Mouse (Mus musculus) limb, embryonic 10.5 days (tissue): ENCODE results near the gene Mettl7a3. TPM values are rescaled to one million over a fixed set of nuclear protein-coding genes. Genes with fewer than 3 reads are reported as not detected.
"Not testable (repeated sequence)": the region's sequence is repeated elsewhere in the genome, so short reads cannot be mapped to it uniquely, and the experiment has no call there.

Experiments
- DNase-seq: peaks from one replicate; pipeline ENCODE4 v3.0.0-alpha.2; 2017; ENCODE audit warnings: low spot score
- H3K27ac ChIP-seq: fragments of 300-500 bp; sonication (generic); 2 replicates; pipeline ENCODE4 v1.5.1; 2016; ENCODE audit warnings: mild to moderate bottlenecking
- H3K27me3 ChIP-seq: fragments of 300-500 bp; sonication (generic); 2 replicates; pipeline ENCODE4 v1.6.1; 2016; ENCODE audit warnings: low read depth, mild to moderate bottlenecking; ENCODE audit not compliant: poor library complexity, severe bottlenecking
- H3K36me3 ChIP-seq: fragments of 300-500 bp; sonication (generic); 2 replicates; pipeline ENCODE4 v1.6.1; 2016; ENCODE audit warnings: mild to moderate bottlenecking, moderate library complexity
- H3K4me1 ChIP-seq: fragments of 300-500 bp; sonication (generic); 2 replicates; pipeline ENCODE4 v1.6.1; 2016
- H3K4me3 ChIP-seq: fragments of 300-500 bp; sonication (generic); 2 replicates; pipeline ENCODE4 v1.5.1; 2016; ENCODE audit warnings: mild to moderate bottlenecking, moderate library complexity
- H3K9me3 ChIP-seq: fragments of 300-500 bp; sonication (generic); replicated peaks from 2 replicates; pipeline ENCODE4 v1.6.1; 2016; ENCODE audit warnings: mild to moderate bottlenecking
- WGBS: fragments of 180-500 bp; shearing (Covaris S2); methylation state at CpG from one replicate; pipeline ENCODE4 v1.1.7; 2016; 5-methylcytosine and 5-hydroxymethylcytosine counted together
- polyA plus RNA-seq: library from polyadenylated mRNA; unstranded; fragments of >200 nt; fragmentation: Nextera tagmentation; extraction: Ambion mirVana; gene quantifications from 2 replicates; pipeline ENCODE4 v1.2.1, GENCODE M21; 2016

Mettl7a3 gene
- polyA plus RNA-seq, 1 experiment from 2014 or later = not detected

GRCm38 (mm10) chr15:100314448-100315145 lies 20.1 kb upstream of the Mettl7a3 start:
- Histone ChIP-seq H3K9me3 (no peaks in the 10 kb centered on the region), H3K36me3 (peaks cover 9% of the 10 kb centered on the region), H3K4me3 (no peak overlapping the region), H3K27ac (no peak overlapping the region), H3K4me1 (no peaks in the 10 kb centered on the region), H3K27me3 (no peaks in the 10 kb centered on the region)
- WGBS = 91% methylated on average over 5 of the region's 5 CpGs
- no peak for DNase-seq

DNA sequence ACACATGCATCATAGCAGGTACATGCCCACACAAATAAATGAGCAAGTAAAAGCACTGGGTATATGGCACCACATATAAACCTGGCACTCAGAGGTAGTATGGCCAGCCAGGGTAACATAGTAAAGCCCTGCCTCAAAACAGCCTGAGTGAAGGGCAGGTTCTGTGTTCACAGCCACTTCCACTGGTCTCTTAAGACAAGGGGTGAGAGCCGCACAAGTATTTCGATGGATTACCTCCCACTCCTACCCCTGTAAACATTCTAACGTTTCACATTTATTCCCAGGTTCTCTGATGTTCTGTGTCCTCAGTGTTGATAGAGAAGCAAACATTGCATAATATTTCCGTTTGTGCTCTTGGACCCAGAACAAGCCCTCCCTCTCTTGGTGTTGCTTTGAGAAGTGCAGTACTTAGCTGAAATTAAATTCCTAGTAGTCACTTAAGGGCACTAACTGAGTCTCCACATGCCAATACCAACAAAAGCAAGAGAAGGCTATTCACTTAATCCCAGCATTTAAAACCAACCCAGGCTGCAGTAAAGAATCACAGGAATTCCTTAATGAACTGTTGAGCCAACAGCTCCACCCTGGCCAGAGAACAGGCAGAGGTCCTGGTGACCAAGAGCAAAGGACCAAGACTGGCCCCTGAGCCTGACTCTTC lies 16.6 kb upstream of the Mettl7a3 start:
- not testable (repeated sequence) for H3K27ac ChIP-seq, H3K36me3 ChIP-seq, H3K9me3 ChIP-seq, DNase-seq, H3K4me3 ChIP-seq, H3K27me3 ChIP-seq, H3K4me1 ChIP-seq
- WGBS = 68% methylated on average over 4 of the region's 4 CpGs

- Histone ChIP-seq H3K9me3 (no peaks in the 10 kb centered on the region), H3K4me3 (no peak overlapping the region), H3K27ac (no peak overlapping the region), H3K27me3 (no peaks in the 10 kb centered on the region), H3K4me1 (no peaks in the 10 kb centered on the region), H3K36me3 (peaks cover under 1% of the 10 kb centered on the region; the same call in 1 of the 2 replicates)
- 80% methylated on average over 1 of the region's 1 CpGs for whole genome bisulfite sequencing
- DNase-seq = no peak
Observed at GRCm38 (mm10) chr15:100319884-100320283, 14.8 kb upstream of the Mettl7a3 start.

DNA sequence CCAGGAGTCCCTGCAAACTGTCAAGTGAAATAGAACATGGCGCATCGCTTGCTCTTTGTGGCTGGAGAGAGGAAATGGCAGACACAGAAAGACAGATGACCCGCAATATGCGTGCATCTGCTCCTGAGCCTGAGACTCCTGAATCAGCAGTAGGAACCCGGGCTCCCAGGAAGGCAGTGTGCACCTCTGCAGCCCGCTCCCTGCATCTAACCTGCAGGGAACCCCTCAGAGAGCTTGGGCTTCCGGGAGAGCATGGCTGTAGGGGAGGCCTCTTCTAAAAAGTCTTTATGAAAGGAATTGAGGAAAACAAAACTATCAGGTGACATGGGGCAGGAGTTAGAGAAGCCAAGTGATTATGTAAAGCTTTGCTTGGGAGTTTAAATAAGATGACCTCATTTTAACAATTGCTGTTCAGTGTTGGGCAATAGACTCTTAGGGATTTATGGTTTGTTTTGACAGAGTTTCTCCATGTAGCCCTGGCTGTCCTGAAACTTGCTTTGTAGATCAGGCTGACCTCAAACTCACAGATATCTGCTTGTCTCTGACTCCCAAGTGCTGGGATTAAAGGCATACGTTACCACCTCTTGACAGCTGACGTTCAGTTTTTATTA lies 14.3 kb upstream of the Mettl7a3 start:
- Histone ChIP-seq H3K4me1 (no peaks in the 10 kb centered on the region), H3K9me3 (no peaks in the 10 kb centered on the region), H3K4me3 (no peak overlapping the region), H3K27me3 (no peaks in the 10 kb centered on the region), H3K27ac (no peak overlapping the region), H3K36me3 (no peaks in the 10 kb centered on the region)
- no peak for DNase-seq
- 66% methylated on average over 9 of the region's 9 CpGs for WGBS

- no peaks in the 10 kb centered on the region for H3K36me3 ChIP-seq
- H3K27ac ChIP-seq = no peak overlapping the region
- H3K4me3 ChIP-seq = no peak overlapping the region
- H3K27me3 ChIP-seq = no peaks in the 10 kb centered on the region
- no peak for DNase-seq
- H3K9me3 ChIP-seq = no peaks in the 10 kb centered on the region
- WGBS = 51% methylated on average over 5 of the region's 5 CpGs
- no peaks in the 10 kb centered on the region for H3K4me1 ChIP-seq
Observed at GRCm38 (mm10) chr15:100321134-100321533, 13.6 kb upstream of the Mettl7a3 start.

GRCm38 (mm10) chr15:100324021-100324591 lies 10.6 kb upstream of the Mettl7a3 start:
- H3K4me3 ChIP-seq = no peak overlapping the region

DNA sequence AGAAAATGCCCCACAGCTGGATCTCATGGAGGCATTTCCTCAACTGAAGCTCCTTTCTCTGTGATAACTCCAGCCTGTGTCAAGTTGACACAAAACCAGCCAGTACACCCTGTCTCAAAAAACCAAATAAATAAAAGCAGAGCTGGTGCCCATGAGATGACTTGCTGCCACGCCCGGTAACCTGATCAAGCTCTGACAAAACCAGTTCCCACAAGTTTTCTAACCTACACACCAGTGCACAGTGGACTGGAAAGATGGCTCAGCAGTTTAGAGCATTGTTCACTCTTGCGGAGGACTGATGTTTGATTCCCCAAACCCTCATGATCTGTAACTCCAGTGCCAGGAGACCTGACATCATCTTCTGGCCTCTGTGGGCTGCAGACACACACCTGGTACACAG lies 9.5 kb upstream of the Mettl7a3 start:
- Histone ChIP-seq H3K9me3 (no peaks in the 10 kb centered on the region), H3K4me3 (no peak overlapping the region), H3K27ac (no peak overlapping the region), H3K36me3 (no peaks in the 10 kb centered on the region), H3K4me1 (peaks cover 3% of the 10 kb centered on the region; the same call in 1 of the 2 replicates), H3K27me3 (no peaks in the 10 kb centered on the region)
- DNase-seq = no peak
- 94% methylated on average over 3 of the region's 3 CpGs for WGBS

More at GRCm38 (mm10) chr15:100324021-100324591, 10.6 kb upstream of the Mettl7a3 start:
- no peak for DNase-seq
- Histone ChIP-seq H3K9me3 (no peaks in the 10 kb centered on the region), H3K36me3 (no peaks in the 10 kb centered on the region), H3K4me1 (peaks cover 2% of the 10 kb centered on the region; the same call in 1 of the 2 replicates), H3K27me3 (no peaks in the 10 kb centered on the region), H3K27ac (no peak overlapping the region)
- WGBS = 78% methylated on average over 12 of the region's 12 CpGs

DNA sequence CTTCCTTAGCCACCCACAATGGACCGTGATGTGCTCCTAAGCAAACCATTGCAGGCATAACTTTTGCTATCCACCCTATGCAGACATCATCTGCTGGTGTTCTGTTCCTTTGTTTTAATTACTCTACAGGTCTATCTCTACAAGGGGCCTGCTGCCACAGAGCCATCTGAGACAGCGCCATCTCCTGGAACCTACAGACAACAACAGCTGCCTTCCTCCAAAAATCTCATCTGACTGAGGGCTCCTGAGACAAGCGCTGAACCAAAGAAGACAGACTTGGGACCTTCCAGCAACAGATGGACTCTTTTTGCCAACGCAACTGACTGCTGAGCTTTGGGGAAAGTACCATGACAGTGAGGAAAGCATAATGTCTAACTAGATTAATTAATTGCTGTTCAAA lies 6.6 kb upstream of the Mettl7a3 start:
- not testable (repeated sequence) for H3K4me3 ChIP-seq, H3K36me3 ChIP-seq, H3K27me3 ChIP-seq, H3K4me1 ChIP-seq, H3K9me3 ChIP-seq, DNase-seq, H3K27ac ChIP-seq
- WGBS = 66% methylated on average over 4 of the region's 4 CpGs

- not testable (repeated sequence) for H3K27me3 ChIP-seq, DNase-seq, H3K4me3 ChIP-seq, H3K36me3 ChIP-seq, H3K27ac ChIP-seq, H3K9me3 ChIP-seq, H3K4me1 ChIP-seq
- WGBS = 19% methylated on average over 10 of the region's 10 CpGs
Observed at GRCm38 (mm10) chr15:100329336-100329735, 5.4 kb upstream of the Mettl7a3 start.

DNA sequence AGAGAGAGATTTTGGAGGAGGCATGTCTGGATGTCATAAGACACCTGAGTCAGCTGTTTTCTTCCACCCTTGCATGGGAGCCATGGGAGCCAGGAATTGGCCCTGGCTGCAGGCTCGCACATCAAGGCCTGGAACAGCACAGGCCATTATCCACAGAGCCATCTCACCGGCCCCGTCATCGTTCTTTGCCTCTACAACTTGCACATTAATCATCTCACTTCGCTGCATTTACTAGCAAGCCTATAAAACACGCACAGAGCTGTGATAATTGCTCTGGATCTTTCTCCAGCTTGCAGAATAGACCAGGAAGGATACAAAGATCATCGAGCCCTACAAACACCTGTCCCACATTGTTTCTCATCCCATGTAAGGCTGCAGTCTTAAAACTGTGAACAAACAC lies 4.0 kb upstream of the Mettl7a3 start:
- no peak overlapping the region for H3K4me3 ChIP-seq
- no peaks in the 10 kb centered on the region for H3K36me3 ChIP-seq
- H3K4me1 ChIP-seq = peaks cover 6% of the 10 kb centered on the region; the same call in 1 of the 2 replicates
- WGBS = 46% methylated on average over 7 of the region's 7 CpGs
- H3K9me3 ChIP-seq = no peaks in the 10 kb centered on the region
- no peak for DNase-seq
- no peaks in the 10 kb centered on the region for H3K27me3 ChIP-seq
- H3K27ac ChIP-seq = no peak overlapping the region

DNA sequence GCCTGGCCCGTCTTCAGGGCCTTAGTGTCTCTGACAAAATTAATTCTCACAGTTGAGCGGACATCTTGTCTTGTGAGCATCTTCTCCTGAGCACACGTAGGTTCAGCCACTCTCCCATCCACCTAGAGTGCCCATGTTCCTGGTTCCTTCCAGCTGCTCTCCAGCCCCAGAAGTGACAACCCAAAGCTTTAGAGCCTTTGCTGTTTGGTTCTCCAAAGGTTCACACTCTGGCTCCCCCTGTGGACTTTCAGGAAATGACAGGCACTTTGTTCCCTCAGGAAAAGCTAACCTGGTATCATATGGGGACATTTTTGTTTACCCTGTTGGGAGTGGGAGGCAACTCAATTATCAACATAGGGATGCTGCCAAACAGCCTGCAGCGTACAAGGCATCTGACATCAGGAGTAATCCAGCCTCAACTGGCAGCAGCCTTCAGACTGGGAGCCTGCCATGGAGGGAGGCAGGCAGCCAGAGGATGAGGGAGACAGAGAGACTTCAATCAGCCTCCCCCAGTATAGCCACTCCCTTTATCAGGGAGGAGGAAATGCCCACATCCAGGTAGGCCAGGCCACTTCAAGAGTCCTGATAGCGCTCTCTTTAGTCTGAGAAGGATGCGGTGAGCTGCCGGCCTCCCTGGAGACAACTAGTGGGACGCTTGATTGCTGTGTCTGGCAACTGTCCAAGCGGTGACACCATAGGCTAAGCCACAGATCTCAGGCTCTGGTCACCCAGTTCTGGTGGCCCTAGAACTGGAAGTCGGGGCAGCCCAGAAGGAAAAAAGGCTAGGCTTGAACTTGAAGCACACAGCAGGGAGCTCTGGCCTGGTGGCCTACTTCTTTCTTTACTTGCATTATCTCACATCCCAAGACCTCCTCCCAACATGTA lies 2.4 kb upstream of the Mettl7a3 start:
- not testable (repeated sequence) for H3K27me3 ChIP-seq, H3K4me1 ChIP-seq, H3K27ac ChIP-seq, H3K4me3 ChIP-seq, H3K9me3 ChIP-seq, DNase-seq, H3K36me3 ChIP-seq
- WGBS = 52% methylated on average over 3 of the region's 10 CpGs

DNA sequence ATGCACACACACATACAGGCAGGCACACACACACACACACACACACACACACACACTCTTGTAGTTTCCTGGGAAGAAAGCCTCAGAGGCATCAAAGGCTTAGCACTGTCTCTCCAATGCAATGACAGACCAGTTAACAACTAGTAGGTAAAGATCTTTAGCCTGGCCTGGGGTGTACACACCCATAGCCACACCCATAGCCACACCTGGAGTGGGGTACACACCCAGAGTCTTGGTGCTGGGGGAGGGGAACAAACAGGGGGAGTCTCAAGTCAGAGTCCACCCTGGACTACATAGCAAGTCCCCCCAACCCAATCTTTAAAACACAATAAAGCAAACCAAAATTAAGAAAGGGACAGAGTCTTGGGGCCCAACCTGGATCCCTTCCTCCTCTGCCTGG lies 2.6 kb downstream of the Mettl7a3 start:
- H3K9me3 ChIP-seq, H3K27me3 ChIP-seq, H3K4me3 ChIP-seq, H3K4me1 ChIP-seq, DNase-seq, H3K27ac ChIP-seq, H3K36me3 ChIP-seq: not testable (repeated sequence)
